Mouse (Mus musculus): Measurements from ENCODE around the gene Hist1h1c. TPM values are rescaled to one million over a fixed set of nuclear protein-coding genes. Genes with fewer than 3 reads are reported as not detected.
A peak's percentile ranks its signal among the peaks of the same experiment; 100 is the strongest.
"Not testable (repeated sequence)": the region's sequence is repeated elsewhere in the genome, so short reads cannot be mapped to it uniquely, and the experiment has no call there.

Gene Hist1h1c
- polyA plus RNA-seq, 1 experiment, result 40.7 TPM

DNA sequence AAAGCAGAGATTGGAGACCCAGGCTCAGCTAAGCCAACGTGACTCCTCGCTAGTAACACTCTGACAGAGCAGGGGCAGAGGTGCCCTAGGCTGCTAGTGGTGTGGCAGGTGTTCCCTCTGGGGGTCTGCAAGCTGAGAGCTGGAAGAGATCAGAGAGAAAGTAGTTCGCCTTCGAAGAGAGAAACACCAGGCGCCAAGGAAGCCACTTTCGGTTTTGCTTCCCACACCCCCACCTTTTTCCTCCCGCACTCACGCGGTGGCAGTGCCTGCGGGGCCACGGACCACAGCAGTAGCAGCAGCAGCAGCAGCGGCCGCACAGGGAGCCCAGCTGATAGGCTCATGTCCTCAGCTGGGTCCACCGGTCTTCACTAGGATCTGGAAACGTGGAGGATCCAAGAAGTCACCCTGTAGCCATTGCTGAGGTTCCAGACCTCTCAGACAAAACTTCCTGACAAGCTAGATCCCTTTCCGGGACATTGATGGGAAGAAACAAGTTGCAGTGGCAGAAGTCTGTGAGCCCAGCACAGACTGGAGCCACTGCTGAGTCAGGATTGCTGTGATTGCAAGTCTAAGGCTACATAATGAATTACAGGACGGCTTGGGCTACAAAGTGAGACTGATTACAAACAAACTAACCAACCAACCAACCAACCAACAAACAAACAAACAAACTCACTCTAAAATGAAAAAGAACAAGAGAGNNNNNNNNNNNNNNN is 28.1 kb upstream of the Hist1h1c start, which contains the start of gene Hfe:
TSS of gene Hfe (minus strand) at position 481 of the 716 bp plus-strand sequence.
- DNase-seq (ENCODE audit: extremely low spot score in 1 of 2, low spot score in 1 of 2), result peak in 1 of 2 experiments; percentile 27

DNA sequence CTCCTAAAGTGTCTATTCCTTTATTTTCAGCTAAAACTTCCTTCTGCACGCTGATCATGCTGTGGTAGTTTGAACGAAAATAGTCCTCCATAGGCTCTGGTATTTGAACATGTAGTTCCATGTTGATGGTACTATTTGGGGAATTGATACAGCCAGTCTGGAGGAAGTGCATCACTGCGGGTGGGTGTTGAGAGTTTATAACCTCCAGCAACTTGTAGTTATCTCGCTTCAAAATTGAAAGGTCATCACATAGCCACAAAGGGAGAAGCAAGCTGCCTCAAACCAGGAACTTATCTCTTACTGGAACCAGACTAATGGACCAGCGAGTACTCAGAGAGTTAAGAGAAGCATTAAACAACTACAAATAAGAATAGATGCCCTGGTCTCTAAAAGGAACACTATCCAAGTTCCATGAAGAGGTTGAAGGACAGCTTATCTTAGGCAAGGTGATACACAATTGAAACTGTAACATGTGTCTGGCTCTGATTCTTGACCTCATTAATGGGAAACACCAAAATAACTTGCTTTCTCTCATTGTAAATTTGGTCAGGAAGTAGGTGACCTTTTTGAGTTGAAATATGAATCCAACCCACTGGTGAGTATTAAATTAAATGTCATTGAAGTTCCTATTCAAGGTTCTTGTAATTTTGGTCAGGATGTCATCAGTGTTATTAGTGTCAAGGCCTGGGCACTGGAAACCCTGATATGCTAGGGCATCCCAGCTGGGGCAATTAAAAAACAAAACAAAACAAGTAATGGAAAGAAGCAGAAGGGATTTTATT is 22.2 kb upstream of the Hist1h1c start:
- no peak for DNase-seq (ENCODE audit: extremely low spot score in 1 of 2, low spot score in 1 of 2)

DNA sequence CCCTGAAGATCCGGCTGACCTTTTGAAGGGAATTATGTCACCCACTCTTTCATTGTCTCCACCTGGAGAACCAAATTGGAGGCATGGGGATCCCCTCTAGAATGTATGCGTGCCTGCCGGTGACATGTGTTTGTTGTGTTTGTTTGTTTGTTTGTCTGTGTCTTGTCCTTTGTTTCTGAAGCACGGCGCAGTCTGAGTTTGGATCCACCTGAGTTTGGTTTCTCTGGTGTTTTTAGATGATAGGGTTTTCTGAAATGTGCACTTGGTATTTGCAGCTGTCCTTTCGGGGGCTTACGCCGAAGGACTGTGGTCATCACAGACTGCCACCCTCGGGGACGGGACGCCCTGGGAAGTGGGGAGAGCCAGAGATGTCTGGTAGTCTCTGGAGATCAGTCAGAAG is 21.4 kb upstream of the Hist1h1c start:
- DNase-seq (ENCODE audit: extremely low spot score in 1 of 2, low spot score in 1 of 2), result no peak

DNA sequence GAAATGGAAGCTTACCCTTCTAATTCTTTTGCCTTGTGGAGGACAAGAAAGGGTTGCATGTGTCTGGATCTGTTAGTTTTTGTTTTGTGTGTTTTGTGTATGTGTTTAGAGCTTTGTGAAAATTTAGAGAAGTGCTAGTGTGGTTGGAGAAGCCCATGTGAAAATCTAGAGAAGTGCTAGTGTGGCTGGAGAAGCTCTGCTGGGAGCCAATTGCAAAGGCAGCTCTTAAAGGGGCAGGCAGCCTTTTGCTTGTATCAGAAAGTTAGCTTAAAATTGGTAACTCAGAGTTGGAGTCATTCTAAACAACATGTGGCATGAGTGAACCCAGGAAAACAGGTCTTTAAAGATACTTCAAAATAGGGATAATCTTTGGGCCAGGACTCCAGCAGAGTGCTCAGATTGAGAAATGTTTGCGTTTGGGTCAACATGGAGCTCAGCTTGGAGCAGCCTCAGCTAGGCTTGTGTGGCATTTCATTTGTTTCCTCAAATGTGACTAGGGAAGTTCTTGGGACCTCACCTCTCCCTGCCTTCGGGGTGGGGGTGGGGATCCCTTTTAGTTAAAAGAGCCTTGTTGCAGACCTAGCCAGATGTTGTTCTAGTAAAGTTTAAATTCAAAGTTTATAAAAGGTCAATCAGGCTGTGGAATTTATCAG is 20.9 kb upstream of the Hist1h1c start:
- not testable (repeated sequence) for DNase-seq (ENCODE audit: extremely low spot score in 1 of 2, low spot score in 1 of 2)

DNA sequence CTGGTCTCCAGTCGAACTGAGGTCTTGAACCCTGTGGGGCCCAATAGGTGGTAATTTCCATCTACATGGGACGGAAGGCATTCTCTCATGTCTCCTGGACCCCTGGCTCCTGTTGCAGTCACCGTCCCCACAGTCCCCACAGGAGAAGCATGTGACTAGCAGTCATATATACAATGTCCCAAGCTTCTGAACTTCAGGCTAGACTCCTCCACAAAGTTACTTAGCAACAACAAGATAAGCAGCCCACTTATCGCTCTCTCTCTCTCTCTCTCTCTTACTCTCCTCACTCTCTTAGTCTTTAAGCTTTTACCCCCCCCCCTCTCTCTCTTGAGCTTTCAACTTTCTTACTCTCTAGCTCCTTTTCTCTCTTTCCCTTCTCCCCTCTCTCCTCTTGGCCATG is 14.4 kb upstream of the Hist1h1c start:
- DNase-seq (ENCODE audit: extremely low spot score in 1 of 2, low spot score in 1 of 2), result no peak

DNA sequence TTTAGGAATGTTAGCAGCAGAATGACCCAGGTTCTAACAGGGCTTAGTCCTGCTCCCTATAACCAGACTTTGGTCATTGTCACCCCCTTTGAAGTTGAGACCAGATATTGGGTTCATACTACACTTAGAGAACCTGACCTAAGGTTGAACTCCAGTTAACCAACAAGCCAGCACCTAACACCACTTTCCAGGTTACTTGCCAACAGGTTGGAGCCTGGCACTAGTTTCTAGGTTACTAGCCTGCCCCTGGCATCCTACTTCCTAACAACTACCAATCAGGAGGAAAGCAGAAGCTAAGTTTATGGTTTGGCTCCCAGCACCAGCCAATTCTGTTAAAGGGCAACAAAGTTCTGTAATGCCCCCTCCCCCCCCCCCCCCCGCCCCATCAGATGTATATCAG is 13.4 kb upstream of the Hist1h1c start:
- DNase-seq (ENCODE audit: extremely low spot score in 1 of 2, low spot score in 1 of 2), result no peak

DNA sequence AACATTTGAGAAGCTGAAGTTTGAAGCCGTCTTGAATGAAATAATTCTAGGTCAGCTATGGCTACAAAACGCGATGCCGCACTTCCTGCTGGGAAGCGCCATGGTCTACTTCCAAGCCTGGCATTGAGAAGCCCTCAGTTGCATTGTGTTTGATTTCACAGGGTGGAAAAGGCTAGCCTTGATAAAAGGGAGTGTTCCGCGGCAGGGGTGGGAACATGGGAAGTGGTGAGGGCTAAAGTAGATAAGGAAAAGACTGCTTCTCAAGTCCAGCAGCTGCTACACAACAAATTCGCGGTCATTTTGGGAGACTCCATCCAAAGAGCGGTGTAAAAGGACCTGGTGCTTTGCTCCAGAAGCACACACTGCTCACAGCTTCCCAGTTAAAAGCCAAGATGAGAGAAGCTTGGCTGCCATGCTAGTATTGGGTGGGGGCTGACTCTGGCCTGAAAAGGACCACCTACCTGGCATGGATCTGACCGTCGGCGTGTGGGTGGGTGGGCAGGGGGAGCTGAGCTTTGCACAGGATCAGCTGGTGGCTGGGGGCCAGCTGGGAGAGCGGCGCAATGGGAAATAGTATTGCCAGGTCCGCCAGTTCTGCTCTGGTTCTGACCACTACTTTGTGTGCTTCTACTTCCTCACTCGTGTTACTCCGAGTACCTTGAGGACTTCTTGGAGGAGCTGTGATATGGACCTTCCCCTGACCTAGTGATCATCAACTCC is 10.0 kb upstream of the Hist1h1c start:
- no peak for DNase-seq (ENCODE audit: extremely low spot score in 1 of 2, low spot score in 1 of 2)

DNA sequence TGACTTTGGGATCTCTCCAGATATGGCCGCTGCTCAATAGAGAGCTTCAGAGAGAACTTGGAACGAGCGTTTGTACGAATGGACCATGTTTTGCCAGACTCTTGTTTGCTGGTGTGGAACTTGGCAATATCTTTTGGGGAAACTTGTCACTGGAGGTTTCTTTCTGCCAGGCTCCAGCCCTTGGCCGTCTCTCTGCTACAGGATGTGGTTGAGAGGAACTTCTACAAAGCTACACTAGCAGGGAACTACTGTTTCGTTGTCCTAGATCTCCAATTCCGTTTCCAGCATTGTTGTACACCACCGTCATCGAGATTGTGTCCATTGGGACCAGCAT is 9.4 kb upstream of the Hist1h1c start:
- DNase-seq (ENCODE audit: extremely low spot score in 1 of 2, low spot score in 1 of 2), result no peak

DNA sequence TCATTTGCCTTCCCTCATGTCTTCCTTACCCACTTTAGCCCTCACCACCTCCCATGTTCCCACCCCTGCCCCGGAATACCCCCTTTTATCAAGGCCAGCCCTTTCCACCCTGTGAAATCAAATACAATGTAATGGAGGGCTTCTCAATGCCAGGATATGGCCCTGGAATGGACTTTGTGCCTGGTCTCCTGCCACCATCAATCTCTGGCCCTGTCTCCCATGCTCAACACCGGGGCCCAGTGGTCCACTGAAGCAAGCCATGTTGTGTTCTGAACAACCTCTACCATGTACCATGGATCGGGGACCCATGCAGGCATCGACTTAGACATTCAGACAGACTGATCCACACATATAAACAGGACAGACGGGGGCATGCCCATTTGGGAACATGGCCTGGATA is 8.9 kb upstream of the Hist1h1c start:
- DNase-seq (ENCODE audit: extremely low spot score in 1 of 2, low spot score in 1 of 2), result no peak

DNA sequence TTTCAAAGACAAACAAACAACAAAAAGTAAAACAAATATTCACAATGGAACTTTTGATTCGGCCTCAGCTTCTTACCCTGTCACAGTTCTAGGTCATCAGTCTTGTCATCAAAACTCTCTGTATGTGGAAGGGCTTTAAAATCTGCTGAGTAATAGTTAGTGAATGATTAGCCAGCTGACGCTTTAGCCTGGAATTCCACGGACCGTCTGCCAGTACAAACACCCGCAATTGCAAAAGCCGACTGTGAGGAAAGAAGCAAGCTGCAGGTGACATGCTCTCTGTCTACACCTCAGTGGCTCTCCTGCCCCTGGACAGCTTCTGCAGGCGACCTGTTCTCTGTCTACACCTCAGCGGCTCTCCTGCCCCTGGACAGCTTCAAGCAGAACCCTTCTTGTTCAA is 8.1 kb upstream of the Hist1h1c start:
- DNase-seq (ENCODE audit: extremely low spot score in 1 of 2, low spot score in 1 of 2), result no peak

DNA sequence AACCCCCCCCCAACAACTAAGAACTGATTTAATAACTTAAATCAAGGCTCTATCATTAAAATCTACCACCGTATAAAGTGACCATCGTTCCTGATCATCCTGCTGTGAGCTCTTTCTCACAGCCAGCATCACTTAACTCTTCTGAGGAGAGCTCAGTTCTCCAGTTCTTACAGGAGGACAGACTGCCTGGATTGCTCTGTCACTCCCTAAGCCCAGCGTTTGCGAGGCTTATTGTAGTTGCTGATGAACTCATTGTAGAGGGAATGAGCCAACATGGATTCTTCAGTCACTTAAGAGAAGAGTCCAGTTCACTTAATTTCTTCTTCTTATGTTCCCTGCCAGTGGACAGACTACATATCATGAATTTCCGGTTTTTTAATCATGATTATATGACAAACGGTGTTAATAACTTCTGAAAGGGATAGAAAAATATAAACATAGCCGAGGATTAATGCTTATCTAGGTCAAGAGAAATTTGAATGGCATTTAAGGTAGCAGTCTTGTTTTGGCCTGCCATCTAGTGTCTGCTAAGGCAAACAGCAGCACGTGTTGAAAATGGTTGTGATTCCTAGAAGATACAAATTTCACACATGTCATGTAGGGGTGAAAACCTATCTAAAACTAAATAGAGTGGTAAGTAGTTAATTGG is 6.3 kb upstream of the Hist1h1c start:
- DNase-seq (ENCODE audit: extremely low spot score in 1 of 2, low spot score in 1 of 2), result peak in 1 of 2 experiments; percentile 75

DNA sequence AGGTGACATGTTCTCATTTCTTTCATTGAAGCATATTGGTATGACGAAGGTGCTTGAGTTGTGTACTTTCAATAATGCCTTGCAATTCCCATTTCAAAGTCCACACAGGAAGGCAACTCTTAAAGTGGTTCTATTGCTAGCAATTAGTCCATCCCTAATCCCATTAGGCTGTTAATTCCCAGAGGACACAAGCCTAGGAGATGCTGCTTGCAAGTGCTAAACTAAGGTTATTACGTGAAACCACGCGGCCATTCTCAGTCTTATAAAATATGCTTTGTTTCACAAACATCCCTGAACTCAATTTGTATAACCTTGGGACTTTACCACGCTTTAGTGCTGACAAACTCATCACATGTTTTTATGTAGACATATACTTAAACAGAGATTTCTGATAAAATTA is 1.5 kb upstream of the Hist1h1c start:
- DNase-seq (ENCODE audit: extremely low spot score in 1 of 2, low spot score in 1 of 2), result no peak

DNA sequence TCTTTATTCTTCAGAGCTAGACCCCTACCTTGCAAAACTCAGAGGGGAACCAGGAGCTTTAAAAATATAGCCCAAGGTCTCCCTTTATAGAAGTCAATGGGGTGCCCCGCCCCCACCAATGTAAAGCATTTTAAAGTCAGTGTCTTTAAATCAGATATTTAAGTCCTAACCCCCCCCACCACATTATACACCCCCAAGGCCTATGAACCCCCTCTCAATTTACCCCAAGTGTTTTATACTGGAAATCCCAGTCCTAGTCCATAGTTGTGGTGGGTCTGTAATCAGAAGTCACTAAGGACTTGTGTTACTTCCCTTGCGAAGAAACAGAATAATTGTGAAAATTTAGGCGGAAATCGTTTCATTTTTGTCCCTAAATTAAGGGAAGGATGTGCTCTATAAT is 567 bp upstream of the Hist1h1c start:
- no peak for DNase-seq (ENCODE audit: extremely low spot score in 1 of 2, low spot score in 1 of 2)

DNA sequence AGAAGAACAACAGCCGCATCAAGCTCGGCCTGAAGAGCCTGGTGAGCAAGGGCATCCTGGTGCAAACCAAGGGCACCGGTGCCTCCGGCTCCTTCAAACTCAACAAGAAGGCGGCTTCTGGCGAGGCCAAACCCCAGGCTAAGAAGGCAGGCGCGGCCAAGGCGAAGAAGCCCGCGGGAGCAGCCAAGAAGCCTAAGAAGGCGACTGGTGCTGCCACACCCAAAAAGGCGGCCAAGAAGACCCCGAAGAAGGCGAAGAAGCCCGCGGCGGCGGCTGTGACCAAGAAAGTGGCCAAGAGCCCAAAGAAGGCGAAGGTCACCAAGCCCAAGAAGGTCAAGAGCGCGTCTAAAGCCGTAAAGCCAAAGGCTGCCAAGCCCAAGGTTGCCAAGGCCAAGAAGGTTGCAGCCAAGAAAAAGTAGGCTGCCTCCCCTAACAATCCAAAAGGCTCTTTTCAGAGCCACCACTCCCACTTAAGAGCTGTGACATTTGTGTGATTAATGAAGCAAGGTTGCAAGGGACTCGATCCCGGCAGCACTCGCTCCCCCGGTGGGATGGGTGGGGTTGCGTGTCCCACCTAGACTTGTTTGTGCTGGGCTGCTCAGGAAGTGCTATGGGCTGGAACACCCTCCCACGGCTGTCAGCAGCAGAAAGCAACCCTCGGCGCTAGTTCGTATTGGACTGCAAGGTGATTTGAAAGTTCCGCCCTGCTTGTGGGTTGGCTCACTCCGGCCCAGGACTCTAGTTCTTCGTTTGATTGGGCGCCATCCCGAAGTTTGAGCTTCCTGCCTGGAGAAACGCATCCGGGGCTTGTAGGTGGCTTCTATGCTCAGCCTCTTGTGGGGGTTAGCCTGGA is 687 bp downstream of the Hist1h1c start:
- peak; percentile 96 to 97 for DNase-seq (ENCODE audit: extremely low spot score in 1 of 2, low spot score in 1 of 2)

DNA sequence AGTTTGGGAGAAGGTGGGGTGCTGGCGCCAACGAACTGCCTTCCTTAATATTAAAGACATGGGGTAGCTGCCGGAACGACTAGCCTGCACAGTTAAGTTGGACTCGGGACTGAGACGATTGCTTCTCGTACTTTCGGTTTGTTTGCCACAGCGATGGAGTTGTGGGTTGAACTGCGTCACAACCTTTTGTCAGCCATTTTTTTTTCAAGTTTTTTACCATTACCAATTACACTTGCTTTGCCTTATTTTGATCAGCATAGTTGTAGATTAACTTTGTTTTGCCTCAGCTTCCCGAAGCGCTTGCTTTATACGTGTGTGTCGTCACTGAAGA is 1.3 kb downstream of the Hist1h1c start:
- DNase-seq (ENCODE audit: extremely low spot score in 1 of 2, low spot score in 1 of 2), result no peak

DNA sequence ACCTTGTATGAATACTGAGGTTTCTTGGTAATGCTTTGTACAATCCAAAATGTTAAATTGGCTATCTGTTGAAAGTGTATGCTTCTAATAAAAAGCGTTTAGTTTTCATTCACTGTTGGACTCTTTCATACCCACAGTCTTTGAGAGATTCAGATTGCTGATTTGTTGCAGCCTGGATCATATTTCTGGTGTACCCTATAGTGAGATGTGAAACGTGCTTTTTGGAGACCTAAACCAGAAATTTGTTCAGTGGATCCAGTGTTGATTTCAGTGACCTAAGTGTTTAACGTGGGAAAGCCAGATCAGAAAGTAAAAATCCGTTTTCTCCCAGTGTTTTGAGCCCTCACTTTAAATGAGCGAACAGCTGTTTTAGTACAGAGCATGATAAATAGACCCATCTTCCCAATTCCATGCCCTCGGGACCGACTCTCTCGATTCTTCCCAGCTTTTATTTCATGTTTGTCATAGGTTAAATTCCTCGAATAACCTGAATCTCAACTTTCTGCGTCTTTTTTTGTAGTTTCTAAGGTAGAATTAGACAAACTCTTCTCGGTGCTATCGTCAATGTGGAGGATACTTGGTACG is 1.7 kb downstream of the Hist1h1c start:
- DNase-seq (ENCODE audit: extremely low spot score in 1 of 2, low spot score in 1 of 2), result no peak

DNA sequence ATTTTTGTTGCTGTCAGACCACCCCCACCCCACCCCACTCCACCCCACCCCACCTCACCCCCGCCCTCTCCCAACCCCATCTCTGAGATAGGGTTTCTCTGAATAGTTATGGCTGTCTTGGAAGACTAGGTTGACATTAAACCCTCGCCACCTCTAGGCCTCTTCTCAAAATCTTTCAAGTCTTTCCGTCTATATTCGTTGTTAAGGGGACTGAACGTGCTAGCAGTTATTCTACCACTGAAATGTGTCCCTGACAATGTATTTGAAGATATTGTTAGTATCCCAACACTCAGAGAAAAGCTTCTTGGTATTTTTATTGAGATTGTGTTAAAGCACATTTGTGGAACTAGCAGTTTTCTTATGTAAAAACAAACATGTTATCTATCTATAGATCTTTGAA is 2.3 kb downstream of the Hist1h1c start:
- no peak for DNase-seq (ENCODE audit: extremely low spot score in 1 of 2, low spot score in 1 of 2)

DNA sequence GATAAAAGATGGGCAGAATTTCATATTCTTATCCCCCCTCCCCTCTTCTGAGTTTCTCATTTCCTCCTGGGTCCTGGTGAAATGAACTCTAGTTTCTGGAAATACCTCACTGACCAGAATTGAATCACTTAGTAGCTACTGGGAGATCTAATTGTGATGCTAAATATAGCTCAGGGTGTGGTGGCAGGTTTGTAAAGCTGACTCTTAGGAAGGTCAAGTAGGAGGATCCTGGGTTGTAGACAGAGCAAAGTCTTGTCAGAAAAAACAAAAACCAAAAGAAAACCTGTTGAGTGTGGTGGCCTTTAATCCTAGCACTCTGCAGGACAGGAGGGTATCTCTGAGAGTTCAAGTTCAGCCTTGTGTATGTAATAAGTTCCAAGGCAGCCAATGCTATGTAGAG is 3.4 kb downstream of the Hist1h1c start:
- DNase-seq (ENCODE audit: extremely low spot score in 1 of 2, low spot score in 1 of 2), result no peak

DNA sequence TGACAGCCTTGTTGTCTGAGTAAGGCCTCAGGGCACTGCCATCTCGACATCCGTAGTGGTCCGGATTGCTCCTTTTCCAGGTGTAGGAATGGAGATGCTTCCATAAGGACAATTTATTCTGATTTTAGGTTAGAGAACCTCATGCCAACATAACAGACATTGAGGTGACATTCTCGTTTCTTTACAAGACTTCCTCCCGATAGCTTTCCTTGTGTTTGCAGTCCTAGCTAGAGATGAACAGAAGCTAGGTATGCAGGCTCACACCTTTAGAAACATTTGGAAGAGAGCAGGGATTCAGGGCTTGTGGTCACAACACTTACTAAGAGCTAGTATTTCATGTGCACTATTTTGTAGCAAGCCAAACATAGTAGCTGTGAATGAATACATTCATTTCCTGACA is 4.6 kb downstream of the Hist1h1c start:
- no peak for DNase-seq (ENCODE audit: extremely low spot score in 1 of 2, low spot score in 1 of 2)
